In genomic region chr1:63272741-63273338, GRCm38 (mm10) we compare ENCODE assay signal across 8 mouse cellular contexts. TPM values are rescaled to one million over a fixed set of nuclear protein-coding genes. Genes with fewer than 3 reads are reported as not detected.
DNase-seq lines count a peak whose midpoint lies in the region; ATAC-seq lines count a peak whose summit lies in the region.

TSS of gene Zdbf2 (plus strand) at chr1:63273265.

- no peaks in the 10 kb centered on the region for H3K9me3 ChIP-seq in kidney, embryonic 14.5 days (ENCODE audit: control insufficient read depth, low read length)
- no peaks in the 10 kb centered on the region for H3K9me3 ChIP-seq in embryonic facial prominence, embryonic 13.5 days
- no peaks in the 10 kb centered on the region for H3K9me3 ChIP-seq in midbrain, embryonic 12.5 days

- peaks cover 58% of the 10 kb centered on the region for H3K27me3 ChIP-seq in kidney, embryonic 14.5 days (ENCODE audit: control insufficient read depth, insufficient read depth, low read length)
- H3K27me3 ChIP-seq in embryonic facial prominence, embryonic 13.5 days = peaks cover 86% of the 10 kb centered on the region
- H3K27me3 ChIP-seq in midbrain, embryonic 12.5 days = peaks cover 65% of the 10 kb centered on the region

- no peaks in the 10 kb centered on the region for H3K36me3 ChIP-seq in kidney, embryonic 14.5 days (ENCODE audit: control insufficient read depth, insufficient read depth, low read length)
- no peaks in the 10 kb centered on the region for H3K36me3 ChIP-seq in embryonic facial prominence, embryonic 13.5 days
- no peaks in the 10 kb centered on the region for H3K36me3 ChIP-seq in midbrain, embryonic 12.5 days

- no peaks in the 10 kb centered on the region for H3K4me1 ChIP-seq in kidney, embryonic 14.5 days (ENCODE audit: control insufficient read depth, insufficient read depth, low read length)
- no peaks in the 10 kb centered on the region for H3K4me1 ChIP-seq in embryonic facial prominence, embryonic 13.5 days
- peaks cover 7% of the 10 kb centered on the region for H3K4me1 ChIP-seq in midbrain, embryonic 12.5 days

- 1% methylated on average over 31 of the region's 49 CpGs for WGBS in kidney, embryonic 14.5 days
- under 1% methylated on average over 48 of the region's 49 CpGs for WGBS in embryonic facial prominence, embryonic 13.5 days
- 0% methylated on average over 49 of the region's 49 CpGs for WGBS in midbrain, embryonic 12.5 days

- H3K27ac ChIP-seq in kidney, embryonic 14.5 days (ENCODE audit: low read depth, low read length) = peak within 1 kb of the TSS; percentile 26; the same call in 1 of the 2 replicates
- peak within 1 kb of the TSS; percentile 78 for H3K27ac ChIP-seq in embryonic facial prominence, embryonic 13.5 days
- H3K27ac ChIP-seq in midbrain, embryonic 12.5 days (replicated peaks) = peak within 1 kb of the TSS; percentile 78

- H3K4me3 ChIP-seq in kidney, embryonic 14.5 days (ENCODE audit: low read length) = peak within 1 kb of the TSS; percentile 56
- peak within 1 kb of the TSS; percentile 58 for H3K4me3 ChIP-seq in embryonic facial prominence, embryonic 13.5 days
- peak within 1 kb of the TSS; percentile 69 for H3K4me3 ChIP-seq in midbrain, embryonic 12.5 days

- peak within 1 kb of the TSS; percentile 75 for H3K9ac ChIP-seq in kidney, embryonic 14.5 days (ENCODE audit: low read depth, low read length)
- H3K9ac ChIP-seq in embryonic facial prominence, embryonic 13.5 days = peak within 1 kb of the TSS; percentile 80
- peak within 1 kb of the TSS; percentile 83 for H3K9ac ChIP-seq in midbrain, embryonic 12.5 days (replicated peaks)

- ATAC-seq in kidney, embryonic 14.5 days (ENCODE audit: low FRiP score, low TSS enrichment) = peak; percentile 89
- ATAC-seq in embryonic facial prominence, embryonic 13.5 days (ENCODE audit: insufficient number of reproducible peaks, insufficient read depth, low FRiP score, low TSS enrichment, low read depth) = peak; percentile 91
- peak; percentile 92 for ATAC-seq in midbrain, embryonic 12.5 days (ENCODE audit: low FRiP score, low read depth)
- ATAC-seq in erythroid progenitor cell, adult 5-6 weeks (replicated peaks; ENCODE audit: low FRiP score, poor library complexity, severe bottlenecking) = no peak

- DNase-seq in kidney, adult 8-10 months = no peak
- peak; percentile 66 for DNase-seq in adrenal gland, postnatal 10 days
- peak; percentile 18 for DNase-seq in kidney, postnatal 14 days
- no peak for DNase-seq in ovary, postnatal 10 days (ENCODE audit: low spot score)

- peak within 1 kb of the TSS; percentile 48 for H3K4me2 ChIP-seq in kidney, embryonic 14.5 days (replicated peaks; ENCODE audit: low read depth, low read length)
- H3K4me2 ChIP-seq in embryonic facial prominence, embryonic 13.5 days = peak within 1 kb of the TSS; percentile 61
- peak within 1 kb of the TSS; percentile 60 for H3K4me2 ChIP-seq in midbrain, embryonic 12.5 days (replicated peaks)

RNA-seq across cellular contexts. Expression of gene Zdbf2, which starts in this region (rescaled TPM):
- polyA plus RNA-seq in kidney, embryonic 14.5 days (2014; fragmentation: Nextera tagmentation; extraction: Ambion mirVana) = 8.1 and 8.6 TPM in 2 replicates
- total RNA-seq in adrenal gland, postnatal 10 days (2021) = 10 to 100 TPM in 1 of 2 experiments, 1 to 10 TPM in 1; 8.3 to 12.8 TPM
- 12.2 and 13.0 TPM in 2 replicates for polyA plus RNA-seq in embryonic facial prominence, embryonic 13.5 days (2015; fragmentation: Nextera tagmentation; extraction: Ambion mirVana)
- polyA plus RNA-seq in midbrain, embryonic 12.5 days (2016; fragmentation: Nextera tagmentation; extraction: Ambion mirVana) = 30.9 and 40.2 TPM in 2 replicates
- not detected in 2 replicates for total RNA-seq in erythroid progenitor cell, adult 5-6 weeks (2015; ENCODE audit: low replicate concordance)
- total RNA-seq in erythroid progenitor cell, adult 5-6 weeks (2017; ENCODE audit: low replicate concordance) = not detected in 2 replicates

Comparison
In these comparisons a context has a peak if more than half of its experiments do, and no peak if none do; other contexts are left out.
1. RNA of gene Zdbf2 (total RNA-seq): 8.3 to 12.8 TPM in adrenal gland, postnatal 10 days; not detected in erythroid progenitor cell, adult 5-6 weeks; every median in the first group is over 4 times any median in the second.
2. DNase-seq: peak in adrenal gland, postnatal 10 days (single experiment) and kidney, postnatal 14 days (single experiment); none in kidney, adult 8-10 months (0 of 2) and ovary, postnatal 10 days (single experiment).
3. H3K27ac ChIP-seq: peak in every context shown above with its lines; median percentile 78 in embryonic facial prominence, embryonic 13.5 days; 78 in midbrain, embryonic 12.5 days; 26 in kidney, embryonic 14.5 days.
4. Peak in every context shown above with its lines, with median percentiles within 50 percentile points of each other: H3K4me2 ChIP-seq, H3K4me3 ChIP-seq and H3K9ac ChIP-seq.